ENCODE assay signal across 23 mouse cellular contexts in genomic region chr2:131290669-131291068, GRCm38 (mm10).
"Had no signal": no experiment of that assay in that cellular context is flagged by ENCODE, and none has a peak within 500 bp of the region (broad histone marks: within the 10 kb centered on the region; RNA-seq: fewer than 3 reads in every experiment).

No protein-coding gene starts in this region.

- H3K9me3 ChIP-seq: liver, embryonic 15.5 days; lung, embryonic 15.5 days; megakaryocyte, embryonic 14.5 days; midbrain, embryonic 12.5 days; midbrain, embryonic 15.5 days; neural tube, embryonic 13.5 days; neural tube, embryonic 15.5 days; stomach, embryonic 15.5 days had no signal

- H3K9ac ChIP-seq: liver, embryonic 15.5 days; liver, postnatal 0 days; lung, embryonic 15.5 days; midbrain, embryonic 12.5 days; midbrain, embryonic 15.5 days; neural tube, embryonic 13.5 days; neural tube, embryonic 15.5 days; stomach, embryonic 15.5 days had no signal

- H3K27ac ChIP-seq: liver, embryonic 15.5 days; lung, embryonic 15.5 days; macrophage; midbrain, embryonic 12.5 days; midbrain, embryonic 15.5 days; neural tube, embryonic 13.5 days; neural tube, embryonic 15.5 days; stomach, embryonic 15.5 days; stomach, postnatal 0 days had no signal

- H3K27me3 ChIP-seq: liver, embryonic 15.5 days; lung, embryonic 15.5 days; megakaryocyte, embryonic 14.5 days; midbrain, embryonic 12.5 days; midbrain, embryonic 15.5 days; neural tube, embryonic 13.5 days; neural tube, embryonic 15.5 days; stomach, embryonic 15.5 days had no signal

- H3K4me1 ChIP-seq: liver, embryonic 15.5 days; lung, embryonic 15.5 days; midbrain, embryonic 12.5 days; midbrain, embryonic 15.5 days; neural tube, embryonic 13.5 days; neural tube, embryonic 15.5 days; stomach, embryonic 15.5 days had no signal

- H3K4me2 ChIP-seq: liver, embryonic 15.5 days; lung, embryonic 15.5 days; midbrain, embryonic 12.5 days; midbrain, embryonic 15.5 days; neural tube, embryonic 13.5 days; neural tube, embryonic 15.5 days; stomach, embryonic 15.5 days had no signal

- H3K4me3 ChIP-seq: liver, embryonic 15.5 days; lung, embryonic 15.5 days; megakaryocyte, embryonic 14.5 days; midbrain, embryonic 12.5 days; midbrain, embryonic 15.5 days; neural tube, embryonic 13.5 days; neural tube, embryonic 15.5 days; stomach, embryonic 15.5 days had no signal

- DNase-seq: liver, postnatal 0 days; lung, adult 2 months; lung, postnatal 14 days; lung, postnatal 36 days; retina, postnatal 1 day; right cerebral cortex, adult 18-20 months; right cerebral cortex, postnatal 25 days; right cerebral cortex, postnatal 4 days; spleen, adult 18-20 months; thymus, adult 2 months; thymus, postnatal 25 days; thymus, postnatal 4 days had no signal

- ATAC-seq: liver, postnatal 0 days; lung, postnatal 0 days; midbrain, embryonic 15.5 days had no signal
